Mouse (Mus musculus) forebrain, embryonic 13.5 days (tissue): Measurements from ENCODE around the gene Lrp10. TPM values are rescaled to one million over a fixed set of nuclear protein-coding genes. Genes with fewer than 3 reads are reported as not detected.

Experiments used
- ATAC-seq: fragments of 200-750 bp; cut with Nextera tagmentation; 2 replicates; pipeline ENCODE4 v1.8.0; 2017
- H3K27ac ChIP-seq: fragments of 300-500 bp; sonication (generic); 2 replicates; pipeline ENCODE4 v1.5.1; 2015; ENCODE audit warnings: inconsistent platforms, mild to moderate bottlenecking, moderate library complexity
- H3K27me3 ChIP-seq: fragments of 300-500 bp; sonication (generic); 2 replicates; pipeline ENCODE4 v1.6.1; 2015; ENCODE audit warnings: mild to moderate bottlenecking, inconsistent platforms
- H3K36me3 ChIP-seq: fragments of 300-500 bp; sonication (generic); 2 replicates; pipeline ENCODE4 v1.6.1; 2015; ENCODE audit warnings: mild to moderate bottlenecking, inconsistent platforms; ENCODE audit not compliant: poor library complexity, severe bottlenecking
- H3K4me1 ChIP-seq: fragments of 300-500 bp; sonication (generic); 2 replicates; pipeline ENCODE4 v1.6.1; 2015; ENCODE audit warnings: inconsistent platforms
- H3K4me2 ChIP-seq: fragments of 300-500 bp; sonication (generic); 2 replicates; pipeline ENCODE4 v1.6.1; 2015; ENCODE audit warnings: inconsistent platforms, mild to moderate bottlenecking, moderate library complexity
- H3K4me3 ChIP-seq: fragments of 300-500 bp; sonication (generic); 2 replicates; pipeline ENCODE4 v1.5.1; 2015; ENCODE audit warnings: mild to moderate bottlenecking, inconsistent platforms
- H3K9ac ChIP-seq: fragments of 300-500 bp; sonication (generic); 2 replicates; pipeline ENCODE4 v1.6.1; 2015; ENCODE audit warnings: mild to moderate bottlenecking, inconsistent platforms
- H3K9me3 ChIP-seq: fragments of 300-500 bp; sonication (generic); replicated peaks from 2 replicates; pipeline ENCODE4 v1.6.1; 2016; ENCODE audit warnings: inconsistent platforms
- WGBS: fragments of 180-500 bp; shearing (Covaris S2); methylation state at CpG from one replicate; pipeline ENCODE4 v1.1.7; 2015; 5-methylcytosine and 5-hydroxymethylcytosine counted together
- polyA plus RNA-seq: library from polyadenylated mRNA; unstranded; fragments of >200 nt; fragmentation: Nextera tagmentation; extraction: Ambion mirVana; gene quantifications from 2 replicates; pipeline ENCODE4 v1.2.1, GENCODE M21; 2015

Lrp10 gene
- polyA plus RNA-seq, 1 experiment from 2014 or later, result 19.9 TPM

DNA sequence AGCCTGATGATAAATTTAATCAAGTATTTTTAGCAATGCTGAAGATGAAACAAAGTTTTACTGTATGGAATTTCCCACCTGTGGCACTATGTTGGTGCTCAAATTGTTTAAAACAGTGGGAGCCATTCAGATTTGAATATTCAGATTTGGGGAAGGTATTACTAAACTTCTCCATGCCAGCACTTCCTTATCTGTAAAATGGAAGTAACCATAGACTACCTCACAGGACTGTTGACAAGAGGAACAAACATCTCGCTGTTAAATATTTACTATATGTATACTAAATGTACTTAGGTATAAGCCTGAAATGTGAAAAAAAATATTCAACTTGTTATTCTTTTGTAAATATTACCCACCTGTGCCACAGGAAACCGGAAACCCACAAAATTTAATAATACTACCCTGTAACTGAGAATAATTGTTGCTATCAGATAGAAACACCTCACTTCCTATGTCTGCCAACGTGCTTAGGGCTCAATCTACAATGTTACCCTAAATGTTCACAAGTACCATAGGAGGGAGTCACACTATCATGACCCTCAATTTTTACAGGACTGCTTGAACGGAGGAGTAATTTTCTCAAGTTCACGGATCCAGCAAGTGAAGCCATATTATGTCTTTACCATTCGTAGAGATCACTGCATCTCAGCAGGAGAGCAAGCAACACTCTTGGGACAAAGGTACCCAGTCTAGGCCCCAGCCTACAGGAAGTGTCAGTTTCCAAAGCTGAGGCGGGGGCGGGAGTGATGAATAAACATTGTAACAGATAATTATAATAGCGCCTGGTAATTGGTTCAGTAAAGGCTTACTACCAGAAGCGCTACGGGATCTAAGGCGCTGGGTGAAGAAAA lies 604 bp upstream of the Lrp10 start:
- H3K9ac ChIP-seq, result peak overlapping the region; percentile 82
- peak overlapping the region; percentile 87 for H3K4me2 ChIP-seq
- H3K27me3 ChIP-seq, result no peaks in the 10 kb centered on the region
- no peaks in the 10 kb centered on the region for H3K9me3 ChIP-seq
- peaks cover 9% of the 10 kb centered on the region for H3K36me3 ChIP-seq
- WGBS, result 16% methylated on average over 12 of the region's 12 CpGs
- peak; percentile 73 for ATAC-seq
- H3K27ac ChIP-seq, result peak overlapping the region; percentile 54
- peak overlapping the region; percentile 70 for H3K4me3 ChIP-seq
- peaks cover 12% of the 10 kb centered on the region for H3K4me1 ChIP-seq

DNA sequence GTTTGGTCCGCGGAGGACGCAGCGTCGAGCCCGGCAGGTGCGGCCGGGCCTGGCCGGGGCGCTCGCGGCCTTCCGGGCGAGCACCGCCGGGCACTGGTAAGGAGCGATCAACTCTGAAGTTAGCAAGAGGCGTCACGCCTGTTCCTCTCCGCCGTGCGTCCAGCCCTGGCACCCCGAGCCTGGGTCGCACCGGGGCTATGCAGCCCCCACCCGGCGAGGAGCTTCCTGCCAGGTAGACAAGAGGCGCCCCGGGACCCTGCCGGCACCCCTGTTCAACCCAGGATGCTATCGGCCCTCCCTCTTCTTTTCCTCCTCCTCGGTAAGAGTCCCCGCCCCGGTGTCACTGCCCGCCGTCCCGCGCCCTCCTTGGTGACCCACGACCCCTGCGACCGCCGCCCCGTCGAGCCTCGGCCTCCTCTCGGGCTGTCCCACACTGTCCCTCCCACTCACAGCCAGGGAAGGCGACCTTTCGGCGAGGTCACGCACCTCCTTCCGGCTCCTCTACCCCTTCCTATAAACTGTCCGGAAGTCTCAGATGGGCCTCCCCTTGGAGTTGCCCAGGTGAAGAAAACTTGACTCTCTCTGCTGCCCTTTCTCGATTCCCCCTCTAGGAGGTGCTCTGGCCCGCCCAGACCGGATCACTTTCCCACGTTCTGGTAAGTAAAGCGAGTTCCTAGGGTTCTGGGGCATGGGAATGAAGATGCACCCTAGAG lies 512 bp downstream of the Lrp10 start:
- no peaks in the 10 kb centered on the region for H3K27me3 ChIP-seq
- H3K27ac ChIP-seq, result peak overlapping the region; percentile 54; the same call in 1 of the 2 replicates
- peak overlapping the region; percentile 87 for H3K4me2 ChIP-seq
- no peaks in the 10 kb centered on the region for H3K9me3 ChIP-seq
- WGBS, result under 1% methylated on average over 48 of the region's 57 CpGs
- peaks cover 20% of the 10 kb centered on the region for H3K36me3 ChIP-seq
- H3K9ac ChIP-seq, result peak overlapping the region; percentile 82
- peak overlapping the region; percentile 70 for H3K4me3 ChIP-seq
- H3K4me1 ChIP-seq, result peaks cover 12% of the 10 kb centered on the region
- ATAC-seq, result peak; percentile 77

DNA sequence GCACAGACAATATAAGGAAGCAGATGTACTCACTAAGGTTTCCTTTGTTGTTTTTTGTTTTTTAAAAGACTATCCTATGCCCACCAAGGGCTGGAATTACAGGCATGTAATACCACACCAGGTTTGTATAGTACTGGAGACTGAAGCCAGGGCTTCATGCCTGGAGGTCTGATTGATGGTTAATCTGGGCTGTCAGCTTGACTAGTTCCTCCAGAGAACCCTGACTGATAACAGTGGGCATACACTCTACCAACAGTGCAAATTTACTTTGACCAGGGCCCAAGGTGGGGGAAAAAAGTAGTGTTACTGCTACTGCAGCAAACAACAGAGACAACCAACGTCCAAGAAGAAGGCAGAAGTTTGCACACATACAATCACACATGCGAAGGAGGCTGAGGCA lies 7.5 kb downstream of the Lrp10 start:
- no peak overlapping the region for H3K27ac ChIP-seq
- H3K4me1 ChIP-seq, result peaks cover 22% of the 10 kb centered on the region
- H3K9ac ChIP-seq, result no peak overlapping the region
- 91% methylated on average over 2 of the region's 2 CpGs for WGBS
- H3K9me3 ChIP-seq, result no peaks in the 10 kb centered on the region
- no peak for ATAC-seq
- no peak overlapping the region for H3K4me2 ChIP-seq
- H3K27me3 ChIP-seq, result no peaks in the 10 kb centered on the region
- no peak overlapping the region for H3K4me3 ChIP-seq
- H3K36me3 ChIP-seq, result peaks cover 41% of the 10 kb centered on the region

DNA sequence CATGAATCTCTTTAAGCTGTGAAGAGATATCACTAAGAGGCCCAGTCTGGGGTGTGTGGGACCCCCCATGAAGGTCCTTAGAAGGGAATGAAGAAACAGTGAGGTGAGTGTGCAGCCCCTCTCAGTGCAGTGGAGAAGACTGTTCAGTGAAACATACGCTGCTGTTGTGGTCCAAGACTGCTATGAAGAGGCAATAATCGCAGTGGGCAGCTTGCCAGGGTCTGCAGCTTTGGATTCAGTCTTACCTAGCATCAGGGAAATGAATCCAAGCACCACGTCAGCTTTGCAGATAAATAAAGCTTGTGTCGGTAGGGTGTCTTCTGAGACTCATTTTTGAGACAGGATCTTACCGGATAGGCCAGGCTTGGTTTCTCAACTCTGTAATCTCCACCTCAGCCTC lies 8.7 kb downstream of the Lrp10 start:
- Histone ChIP-seq H3K9me3 (no peaks in the 10 kb centered on the region), H3K4me3 (no peak overlapping the region), H3K4me2 (no peak overlapping the region), H3K4me1 (peaks cover 34% of the 10 kb centered on the region), H3K27ac (no peak overlapping the region; the same call in 1 of the 2 replicates), H3K27me3 (peaks cover 4% of the 10 kb centered on the region), H3K9ac (no peak overlapping the region), H3K36me3 (peaks cover 38% of the 10 kb centered on the region)
- ATAC-seq, result no peak
- 58% methylated on average over 5 of the region's 5 CpGs for WGBS

DNA sequence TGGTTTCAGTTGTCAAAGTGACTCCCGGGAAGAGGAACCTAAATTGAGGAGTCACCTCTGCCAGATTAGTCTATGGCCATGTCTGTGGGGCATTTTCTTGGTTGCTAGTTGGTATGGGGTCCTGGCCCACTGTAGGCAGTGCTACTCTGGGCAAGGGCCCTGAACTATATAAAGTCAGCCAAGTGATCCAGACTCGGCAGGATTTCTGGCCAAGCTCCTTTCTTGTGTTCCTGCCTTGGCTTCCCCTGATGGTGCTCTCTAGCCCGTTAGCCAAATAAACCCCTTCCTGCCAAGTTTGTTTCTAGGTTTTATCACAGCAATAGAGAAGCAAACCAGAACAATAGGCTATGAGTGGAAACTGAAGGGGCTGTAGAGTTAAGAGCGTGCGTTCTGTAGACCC lies 10.8 kb downstream of the Lrp10 start:
- H3K9me3 ChIP-seq, result no peaks in the 10 kb centered on the region
- peaks cover 18% of the 10 kb centered on the region for H3K36me3 ChIP-seq
- no peak overlapping the region for H3K27ac ChIP-seq
- H3K27me3 ChIP-seq, result peaks cover 25% of the 10 kb centered on the region
- H3K4me1 ChIP-seq, result peaks cover 44% of the 10 kb centered on the region
- no peak for ATAC-seq
- WGBS, result 77% methylated on average over 5 of the region's 5 CpGs
- no peak overlapping the region for H3K9ac ChIP-seq
- no peak overlapping the region for H3K4me2 ChIP-seq
- no peak overlapping the region for H3K4me3 ChIP-seq

DNA sequence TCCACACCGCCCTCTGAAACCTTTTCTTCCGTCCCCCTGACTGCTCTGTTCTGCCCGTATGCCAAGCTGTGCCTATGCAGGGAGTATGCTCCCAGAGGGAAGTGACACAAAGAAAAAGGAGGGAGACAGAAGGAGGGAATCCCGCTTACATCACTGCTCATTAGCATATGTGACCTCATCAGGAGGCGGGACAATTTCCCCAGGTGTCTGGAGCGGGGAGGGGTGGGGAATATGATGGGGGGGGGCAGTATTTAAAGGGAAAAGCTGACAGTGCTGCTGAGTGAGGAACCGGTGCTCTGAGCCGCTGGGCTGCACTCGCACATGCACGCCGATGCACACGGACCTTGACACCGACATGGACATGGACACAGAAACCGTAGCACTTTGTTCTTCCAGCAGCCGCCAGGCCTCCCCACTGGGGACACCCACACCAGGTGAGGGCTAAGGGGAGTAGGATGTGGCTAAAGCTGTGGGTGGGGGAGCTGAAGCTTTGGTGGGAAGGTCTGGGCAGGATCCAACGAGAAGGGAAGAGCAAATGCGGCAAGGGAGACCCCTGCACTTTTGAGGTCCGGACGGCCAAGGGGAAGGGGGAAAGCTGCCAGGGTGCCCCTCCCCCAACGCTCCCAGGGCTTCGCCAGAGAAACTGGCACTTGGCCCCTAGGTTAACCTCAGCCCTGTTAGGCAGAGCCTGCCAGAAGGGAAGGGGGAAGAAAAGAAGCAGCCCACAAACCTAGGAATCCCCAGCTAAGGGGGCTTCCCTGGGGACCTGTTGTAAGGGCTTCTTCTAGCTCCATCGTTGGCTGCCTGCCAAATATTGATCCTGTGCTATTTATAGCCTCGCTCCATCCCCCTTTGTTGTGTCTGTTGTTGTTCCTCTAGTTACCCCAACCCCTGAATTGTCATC lies 12.3 kb downstream of the Lrp10 start, which contains the start of gene Rem2:
TSS of gene Rem2 (plus strand) at position 160 of the 904 bp plus-strand sequence.
- peak; percentile 93 for ATAC-seq
- peak within 1 kb of the TSS; percentile 53 for H3K4me3 ChIP-seq
- H3K27me3 ChIP-seq, result peaks cover 37% of the 10 kb centered on the region
- peak within 1 kb of the TSS; percentile 78 for H3K9ac ChIP-seq
- H3K36me3 ChIP-seq, result 0 out of 2 replicates have a peak, but pooled peaks cover 6% of the 10 kb centered on the region
- H3K4me1 ChIP-seq, result peaks cover 46% of the 10 kb centered on the region
- H3K9me3 ChIP-seq, result no peaks in the 10 kb centered on the region
- WGBS, result 0% methylated on average over 23 of the region's 23 CpGs
- peak within 1 kb of the TSS; percentile 81 for H3K4me2 ChIP-seq
- peak within 1 kb of the TSS; percentile 81 for H3K27ac ChIP-seq

DNA sequence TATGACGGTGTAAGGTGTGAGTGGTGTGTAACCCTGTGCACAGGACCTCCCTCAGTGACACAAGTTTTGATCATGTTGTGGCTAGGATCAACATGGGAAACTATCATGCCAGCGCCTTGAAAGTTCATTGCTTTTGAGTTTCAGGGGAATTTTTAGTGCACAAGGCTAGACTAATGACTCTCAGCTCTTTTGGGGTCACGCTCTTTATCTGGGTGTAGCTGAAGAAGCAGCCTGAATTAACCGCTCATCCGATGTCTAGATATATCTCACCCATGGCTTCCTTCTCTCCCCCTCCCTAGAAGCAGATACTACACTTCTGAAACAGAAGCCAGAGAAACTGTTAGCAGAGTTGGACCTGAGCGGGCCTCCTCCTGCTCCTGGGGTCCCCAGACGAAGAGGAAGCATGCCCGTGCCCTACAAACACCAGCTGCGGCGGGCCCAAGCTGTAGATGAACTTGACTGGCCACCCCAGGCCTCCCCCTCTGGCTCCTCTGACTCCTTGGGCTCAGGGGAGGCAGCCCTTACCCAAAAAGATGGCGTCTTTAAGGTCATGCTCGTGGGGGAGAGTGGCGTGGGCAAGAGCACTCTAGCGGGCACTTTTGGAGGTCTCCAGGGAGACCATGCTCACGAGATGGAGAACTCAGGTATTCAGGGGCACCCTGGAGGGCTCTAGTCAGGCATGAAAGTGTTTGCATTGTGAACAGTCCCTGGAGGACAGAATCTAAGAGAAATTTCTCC lies 13.4 kb downstream of the Lrp10 start:
- 70% methylated on average over 15 of the region's 15 CpGs for WGBS
- H3K4me2 ChIP-seq, result peak overlapping the region; percentile 81
- H3K9me3 ChIP-seq, result no peaks in the 10 kb centered on the region
- no peaks in the 10 kb centered on the region for H3K36me3 ChIP-seq
- H3K27ac ChIP-seq, result 0 out of 2 replicates have a peak overlapping the region, but pooled peaks have one; percentile 81
- peak overlapping the region; percentile 78 for H3K9ac ChIP-seq
- no peak for ATAC-seq
- H3K4me1 ChIP-seq, result peaks cover 46% of the 10 kb centered on the region
- H3K27me3 ChIP-seq, result peaks cover 43% of the 10 kb centered on the region
- H3K4me3 ChIP-seq, result peak overlapping the region; percentile 53

DNA sequence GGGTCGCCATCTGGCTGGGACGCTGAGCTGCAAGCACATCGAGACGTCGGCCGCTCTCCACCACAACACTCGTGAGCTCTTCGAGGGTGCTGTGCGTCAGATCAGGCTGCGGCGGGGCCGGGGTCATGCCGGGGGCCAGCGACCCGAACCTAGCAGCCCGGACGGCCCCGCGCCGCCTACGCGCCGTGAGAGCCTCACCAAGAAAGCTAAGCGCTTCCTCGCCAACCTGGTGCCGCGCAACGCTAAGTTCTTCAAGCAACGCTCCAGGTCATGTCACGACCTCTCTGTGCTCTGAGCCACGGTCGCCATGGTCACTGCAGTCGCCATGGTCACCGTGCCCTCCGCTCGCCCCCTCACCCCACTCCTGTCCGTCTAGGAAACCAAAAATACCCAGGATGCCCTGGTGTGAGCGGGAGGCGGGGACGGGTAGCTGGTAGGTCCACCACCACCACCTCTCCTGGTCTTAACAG lies 15.5 kb downstream of the Lrp10 start:
- Histone ChIP-seq H3K4me1 (peaks cover 39% of the 10 kb centered on the region), H3K9me3 (no peaks in the 10 kb centered on the region)

DNA sequence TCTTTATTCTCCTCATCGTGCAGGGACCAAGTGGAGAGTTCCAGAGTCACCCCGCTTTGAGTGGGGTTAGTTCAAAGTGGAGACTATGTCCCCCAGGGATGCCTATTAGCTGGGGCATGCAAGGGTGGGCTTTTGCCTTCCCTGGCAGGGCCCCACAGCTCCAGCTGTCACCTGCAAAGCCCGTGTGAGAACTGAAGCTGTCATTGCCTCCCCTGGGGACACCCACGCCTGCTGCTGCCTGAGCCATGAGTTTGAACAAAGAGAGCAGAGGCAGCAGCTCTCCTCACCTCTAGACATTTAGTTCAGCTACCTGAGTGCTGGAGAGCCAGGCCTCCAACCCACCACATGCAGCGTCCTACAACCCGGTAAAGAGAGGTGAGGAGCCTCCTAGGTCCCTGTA lies 16.7 kb downstream of the Lrp10 start:
- Histone ChIP-seq H3K4me2 (no peak overlapping the region), H3K9me3 (no peaks in the 10 kb centered on the region), H3K4me1 (peaks cover 29% of the 10 kb centered on the region), H3K36me3 (no peaks in the 10 kb centered on the region), H3K9ac (no peak overlapping the region), H3K27me3 (peaks cover 43% of the 10 kb centered on the region), H3K4me3 (no peak overlapping the region), H3K27ac (no peak overlapping the region)
- ATAC-seq, result no peak
- 75% methylated on average over 6 of the region's 6 CpGs for WGBS

More for the DNA sequence above, 15.5 kb downstream of the Lrp10 start:
- Histone ChIP-seq H3K36me3 (no peaks in the 10 kb centered on the region), H3K4me2 (peak overlapping the region; percentile 61), H3K9ac (peak overlapping the region; percentile 61), H3K27ac (no peak overlapping the region), H3K27me3 (peaks cover 43% of the 10 kb centered on the region), H3K4me3 (peak overlapping the region; percentile 37)
- ATAC-seq, result no peak
- WGBS, result 3% methylated on average over 40 of the region's 40 CpGs

DNA sequence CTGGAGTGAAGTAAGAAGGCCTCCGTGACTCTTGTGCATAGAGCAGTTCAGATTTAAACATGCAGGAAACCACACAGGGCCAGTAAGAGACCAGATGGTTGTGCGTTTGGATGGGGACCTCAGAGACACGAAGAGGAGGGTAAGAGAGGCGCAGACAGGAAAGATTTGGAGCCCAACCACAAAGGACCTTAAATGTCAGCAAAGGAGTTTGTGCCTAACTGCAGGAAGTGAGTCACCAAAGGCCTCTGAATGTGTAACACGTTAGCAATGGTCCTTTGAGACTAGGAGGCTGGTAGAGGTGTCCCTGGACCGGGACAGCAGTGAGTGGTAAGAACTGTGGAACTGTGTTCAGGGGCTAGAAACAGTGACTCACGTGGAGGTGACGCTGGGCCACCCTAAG lies 17.5 kb downstream of the Lrp10 start:
- Histone ChIP-seq H3K27ac (no peak overlapping the region), H3K4me2 (no peak overlapping the region), H3K4me3 (no peak overlapping the region), H3K36me3 (no peaks in the 10 kb centered on the region), H3K9me3 (no peaks in the 10 kb centered on the region), H3K27me3 (peaks cover 43% of the 10 kb centered on the region), H3K9ac (no peak overlapping the region), H3K4me1 (peaks cover 25% of the 10 kb centered on the region)
- no peak for ATAC-seq
- 83% methylated on average over 8 of the region's 8 CpGs for WGBS

DNA sequence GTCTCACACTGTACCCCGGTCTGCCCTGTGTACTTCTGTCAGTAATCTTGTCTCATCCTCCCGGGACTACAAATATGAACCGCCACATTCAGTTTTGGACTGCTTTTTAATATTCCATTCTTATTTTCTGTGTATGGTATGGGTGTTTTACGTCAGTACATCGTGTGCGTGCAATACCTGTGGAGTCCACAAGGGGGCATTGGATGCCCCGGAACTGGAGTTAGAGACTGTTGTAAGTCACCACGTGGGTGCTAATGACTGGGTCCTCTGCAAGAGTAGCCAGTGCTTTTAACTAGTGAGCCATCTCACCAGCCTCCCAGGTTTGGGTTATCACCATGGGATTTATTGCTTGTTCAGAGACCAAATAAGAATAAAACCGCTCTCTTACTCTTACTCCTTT lies 18.6 kb downstream of the Lrp10 start:
- Histone ChIP-seq H3K27ac (no peak overlapping the region), H3K36me3 (no peaks in the 10 kb centered on the region), H3K4me3 (no peak overlapping the region), H3K4me1 (peaks cover 14% of the 10 kb centered on the region), H3K9me3 (no peaks in the 10 kb centered on the region), H3K4me2 (no peak overlapping the region), H3K27me3 (peaks cover 40% of the 10 kb centered on the region), H3K9ac (no peak overlapping the region)
- ATAC-seq, result no peak
- WGBS, result 38% methylated on average over 9 of the region's 9 CpGs
